Mouse (Mus musculus) Patski (cell line): ENCODE data around the gene Plcb1. TPM values are rescaled to one million over a fixed set of nuclear protein-coding genes. Genes with fewer than 3 reads are reported as not detected.
"Not testable (repeated sequence)": the region's sequence is repeated elsewhere in the genome, so short reads cannot be mapped to it uniquely, and the experiment has no call there.

ENCODE experiments used
- ATAC-seq: fragments of 100-300 bp; one replicate; pipeline ENCODE4 v1.8.0; 2021
- CTCF ChIA-PET: fragments of 350-600 bp; sonication (Branson Sonifier 250); formaldehyde crosslinking; loops from one replicate; lab custom pipeline; 2022; ENCODE audit warnings: inconsistent platforms; lab: Charles Lee
- POLR2A ChIA-PET: fragments of 350-600 bp; sonication (Branson Sonifier 250); formaldehyde crosslinking; loops from one replicate; lab custom pipeline; 2022; ENCODE audit warnings: antibody characterized with exemption, inconsistent platforms; lab: Charles Lee
- DNase-seq: peaks from one replicate; pipeline ENCODE4 v3.0.0-alpha.2; 2011; ENCODE audit warnings: low read depth, low spot score
- H3K27me3 ChIP-seq: fragments of 371-371 bp; one replicate; pipeline ENCODE4 v1.5.1; 2021
- CTCF ChIP-seq: fragments of 100-300 bp; IDR thresholded peaks from one replicate; pipeline ENCODE4 v1.5.1; 2021
- in situ Hi-C: fragments of 300-500 bp; cut with MboI; formaldehyde crosslinking; loops from 3 replicates; pipeline ENCODE4 v1.11.1; 2018; ENCODE audit warnings: low pct_unique_long_range_greater_than_20kb, mixed read lengths
- polyA plus RNA-seq: library from polyadenylated mRNA; unstranded; gene quantifications from one replicate; pipeline ENCODE4 v1.2.3, GENCODE M21; 2021

Gene Plcb1
- polyA plus RNA-seq, 1 experiment from 2014 or later: 0.09 TPM

DNA sequence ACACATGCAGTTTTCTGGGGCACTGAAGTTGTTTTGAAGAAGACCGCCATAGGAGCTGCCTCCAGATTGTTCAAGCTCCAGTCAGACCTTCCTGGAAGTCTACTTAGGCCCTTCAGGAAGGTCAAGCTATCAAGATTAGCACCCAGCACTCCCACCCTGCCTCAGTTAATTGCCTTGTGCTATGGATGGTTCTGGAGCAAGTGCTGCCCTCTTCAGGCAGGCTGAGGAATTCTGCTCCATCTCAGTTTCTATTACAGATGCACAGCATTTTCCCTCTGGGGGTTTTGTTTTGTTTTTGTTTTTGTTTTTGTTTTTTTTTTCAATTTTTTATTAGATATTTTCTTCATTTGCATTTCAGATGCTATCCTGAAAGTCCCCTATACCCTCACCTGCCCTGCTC lies 221.3 kb downstream of the Plcb1 start:
- peak; percentile 67 for TF ChIP-seq CTCF
- H3K27me3 ChIP-seq: no peaks in the 10 kb centered on the region
- ATAC-seq: no peak
- ChIA-PET POLR2A (no interaction called here), CTCF (interaction anchor here (0.9 kb wide), 1 partner anchor 14 kb away, joined by 3 read pairs; no protein-coding TSS in a partner anchor)
- in situ Hi-C loops: no loop called here
- no peak for DNase-seq

DNA sequence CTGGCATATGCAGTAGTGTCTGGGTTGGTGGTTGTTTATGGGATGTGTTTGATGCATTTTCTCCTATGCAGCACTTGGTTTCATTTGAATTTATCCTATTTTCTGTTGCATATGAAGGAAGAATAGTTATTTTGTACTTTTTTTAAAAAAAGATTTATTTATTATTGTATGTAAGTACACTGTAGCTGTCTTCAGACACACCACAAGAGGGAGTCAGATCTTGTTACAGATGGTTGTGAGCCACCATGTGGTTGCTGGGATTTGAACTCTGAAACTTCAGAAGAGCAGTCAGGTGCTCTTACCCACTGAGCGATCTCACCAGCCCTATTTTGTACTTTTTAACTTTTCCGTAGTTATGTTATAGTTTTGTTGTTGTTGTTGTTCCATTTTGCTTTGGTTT lies 222.0 kb downstream of the Plcb1 start:
- POLR2A ChIA-PET, in situ Hi-C loops, ATAC-seq, DNase-seq, H3K27me3 ChIP-seq: not testable (repeated sequence)
- TF ChIP-seq CTCF: peak; percentile 29
- CTCF ChIA-PET: interaction anchor here (0.9 kb wide), 1 partner anchor 13 kb away, joined by 3 read pairs; no protein-coding TSS in a partner anchor

DNA sequence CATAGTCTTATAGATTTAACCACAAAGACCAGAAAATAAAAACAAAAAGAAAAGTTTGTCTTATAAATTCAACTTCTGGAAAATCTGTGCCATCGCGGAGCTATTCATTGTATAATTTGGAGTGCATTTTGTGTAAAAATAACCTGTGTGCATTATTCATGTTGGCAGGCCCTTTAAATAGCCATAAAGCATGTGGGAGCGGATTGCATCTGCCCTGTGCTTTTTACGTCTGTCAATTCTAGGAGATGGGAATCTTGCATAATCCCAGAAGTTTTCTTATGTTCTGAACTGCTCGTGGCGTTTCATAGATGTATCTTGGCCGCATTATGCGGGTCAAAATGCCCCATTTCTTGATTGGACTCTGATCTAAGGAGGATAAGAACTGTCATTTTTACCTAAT lies 224.5 kb downstream of the Plcb1 start:
- peaks cover 9% of the 10 kb centered on the region for H3K27me3 ChIP-seq
- no peak for ATAC-seq
- in situ Hi-C loops: no loop called here
- DNase-seq: no peak
- CTCF ChIA-PET: no interaction called here
- POLR2A ChIA-PET: no interaction called here
- TF ChIP-seq CTCF: no peak

DNA sequence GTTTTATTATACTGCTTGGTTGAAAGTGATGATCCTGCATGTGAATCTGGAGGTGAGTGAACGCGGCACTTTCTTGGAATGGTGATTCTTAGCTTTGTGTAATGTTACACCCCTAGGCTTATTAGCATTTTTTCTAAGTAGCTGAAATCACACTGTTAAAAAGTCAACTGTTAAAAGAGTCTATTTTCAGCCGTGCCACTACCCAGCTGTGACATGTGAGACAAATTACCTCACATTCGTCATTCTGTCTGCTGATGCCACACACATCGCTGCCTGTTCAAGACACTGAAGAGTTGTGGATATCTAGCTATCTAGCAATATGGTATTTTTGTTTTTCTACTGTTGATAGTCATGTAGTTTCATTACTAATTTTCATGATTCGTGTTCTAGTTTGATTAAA lies 229.6 kb downstream of the Plcb1 start:
- ChIA-PET POLR2A (no interaction called here), CTCF (no interaction called here)
- H3K27me3 ChIP-seq: peaks cover 9% of the 10 kb centered on the region
- TF ChIP-seq CTCF: no peak
- ATAC-seq (no peak), DNase-seq (no peak)
- in situ Hi-C loops: no loop called here

DNA sequence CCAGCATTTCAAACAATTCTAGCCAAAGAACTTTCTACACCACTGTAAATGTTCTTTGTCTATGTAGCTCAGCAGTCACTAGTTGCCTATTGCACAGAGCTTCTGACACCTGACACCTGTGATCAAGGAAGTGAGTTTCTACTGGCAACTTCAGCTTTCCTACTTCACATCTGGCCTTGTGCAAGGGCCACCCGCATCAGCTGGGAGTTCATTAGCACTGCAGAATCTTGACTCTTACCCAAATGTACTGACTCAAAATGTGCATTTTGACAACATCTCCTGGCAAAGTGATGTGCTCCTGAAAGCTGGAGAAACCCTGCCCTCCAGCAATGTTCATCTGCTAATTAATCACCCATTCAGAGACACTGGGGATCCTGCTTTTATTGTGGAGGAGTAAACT lies 232.4 kb downstream of the Plcb1 start:
- H3K27me3 ChIP-seq: peaks cover 2% of the 10 kb centered on the region
- CTCF ChIA-PET: interaction anchor here (1.9 kb wide), 1 partner anchor 29 kb away, joined by 5 read pairs; no protein-coding TSS in a partner anchor
- POLR2A ChIA-PET: no interaction called here
- ATAC-seq (no peak), DNase-seq (no peak)
- no peak for TF ChIP-seq CTCF
- in situ Hi-C loops: no loop called here

DNA sequence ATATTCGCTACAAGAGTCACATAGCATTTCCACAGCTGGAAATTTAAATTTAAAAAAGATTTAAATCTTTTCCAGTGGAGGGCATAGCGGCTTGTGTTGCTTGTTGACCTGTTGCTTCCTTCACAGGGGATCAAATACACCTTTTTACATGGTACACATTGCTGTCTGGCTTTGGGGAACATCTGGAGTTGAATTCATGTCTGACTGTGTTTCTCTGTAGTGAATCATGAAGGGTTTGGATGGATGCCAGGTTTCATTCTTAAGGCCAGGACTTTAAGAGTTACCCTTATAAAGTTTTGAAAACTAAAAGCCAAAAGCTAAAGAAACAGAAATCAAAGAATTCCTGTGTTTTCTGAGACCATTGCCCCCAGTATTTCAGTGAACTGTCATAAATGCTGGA lies 232.8 kb downstream of the Plcb1 start:
- ATAC-seq (no peak), DNase-seq (no peak)
- no peaks in the 10 kb centered on the region for H3K27me3 ChIP-seq
- in situ Hi-C loops: no loop called here
- ChIA-PET CTCF (interaction anchor here (1.9 kb wide), 1 partner anchor 28 kb away, joined by 5 read pairs; no protein-coding TSS in a partner anchor), POLR2A (no interaction called here)
- TF ChIP-seq CTCF: no peak

DNA sequence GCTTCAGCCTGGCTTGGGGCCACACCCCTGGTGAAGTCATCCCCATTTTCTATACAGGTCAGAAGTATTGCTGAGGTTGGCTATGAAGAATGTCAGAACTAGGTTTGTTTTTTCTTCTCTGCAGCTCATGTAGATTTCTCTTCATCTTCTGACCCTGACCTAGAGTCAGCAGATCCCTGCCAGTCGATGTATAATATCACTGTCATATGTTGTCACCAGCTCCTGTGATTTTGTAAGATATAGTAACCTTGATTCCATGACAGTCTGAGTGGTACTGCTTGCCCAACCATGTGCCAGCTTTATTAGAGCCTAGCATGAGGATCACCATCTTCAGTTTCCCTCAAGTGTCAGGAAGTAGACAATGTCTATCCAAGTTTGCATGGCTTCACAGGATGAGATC lies 233.7 kb downstream of the Plcb1 start:
- no peaks in the 10 kb centered on the region for H3K27me3 ChIP-seq
- TF ChIP-seq CTCF: no peak
- ChIA-PET POLR2A (no interaction called here), CTCF (no interaction called here)
- no peak for DNase-seq
- in situ Hi-C loops: no loop called here
- ATAC-seq: no peak

DNA sequence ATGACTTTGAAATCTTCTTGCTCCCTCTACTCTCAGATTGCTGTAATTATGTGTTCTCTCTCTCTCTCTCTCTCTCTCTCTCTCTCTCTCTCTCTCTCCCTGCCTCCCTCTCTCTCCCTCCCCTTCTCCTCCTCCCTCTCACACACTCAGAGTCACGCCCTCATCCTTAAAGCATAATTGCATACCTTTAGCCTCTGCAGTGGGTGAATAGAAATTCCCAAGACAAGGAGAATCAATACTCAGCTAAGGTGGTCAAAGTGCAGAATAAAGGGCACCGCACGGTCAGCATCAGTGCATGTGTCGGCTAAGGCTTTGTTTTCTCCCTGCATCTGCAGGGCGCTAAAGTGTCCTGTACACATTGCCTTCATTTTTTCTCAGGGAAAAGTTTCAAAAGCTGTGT lies 243.4 kb downstream of the Plcb1 start:
- ChIA-PET POLR2A (no interaction called here), CTCF (no interaction called here)
- no peak for DNase-seq
- in situ Hi-C loops: no loop called here
- no peak for ATAC-seq
- H3K27me3 ChIP-seq: no peaks in the 10 kb centered on the region
- no peak for TF ChIP-seq CTCF

DNA sequence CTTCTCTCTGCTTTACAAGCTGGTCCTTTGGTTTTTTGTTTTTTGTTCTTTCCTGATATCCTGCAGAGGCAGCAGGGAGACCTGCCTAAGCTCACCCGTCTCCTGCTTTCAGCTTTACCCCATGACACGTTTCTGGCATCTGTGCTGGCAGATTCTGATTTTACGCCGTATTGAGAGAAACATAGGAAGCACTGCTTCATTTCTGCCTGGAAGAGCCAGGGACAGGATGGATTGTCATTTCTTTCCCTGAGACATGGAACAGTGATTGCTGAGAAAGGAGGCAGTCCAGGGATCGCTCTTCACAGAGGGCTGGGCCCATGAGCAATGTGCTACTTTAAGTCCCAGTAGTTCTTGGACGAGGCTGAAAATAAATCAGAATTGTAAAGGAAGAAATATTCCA lies 243.8 kb downstream of the Plcb1 start:
- DNase-seq (no peak), ATAC-seq (no peak)
- H3K27me3 ChIP-seq: no peaks in the 10 kb centered on the region
- CTCF ChIA-PET: no interaction called here
- no peak for TF ChIP-seq CTCF
- POLR2A ChIA-PET: no interaction called here
- in situ Hi-C loops: no loop called here

DNA sequence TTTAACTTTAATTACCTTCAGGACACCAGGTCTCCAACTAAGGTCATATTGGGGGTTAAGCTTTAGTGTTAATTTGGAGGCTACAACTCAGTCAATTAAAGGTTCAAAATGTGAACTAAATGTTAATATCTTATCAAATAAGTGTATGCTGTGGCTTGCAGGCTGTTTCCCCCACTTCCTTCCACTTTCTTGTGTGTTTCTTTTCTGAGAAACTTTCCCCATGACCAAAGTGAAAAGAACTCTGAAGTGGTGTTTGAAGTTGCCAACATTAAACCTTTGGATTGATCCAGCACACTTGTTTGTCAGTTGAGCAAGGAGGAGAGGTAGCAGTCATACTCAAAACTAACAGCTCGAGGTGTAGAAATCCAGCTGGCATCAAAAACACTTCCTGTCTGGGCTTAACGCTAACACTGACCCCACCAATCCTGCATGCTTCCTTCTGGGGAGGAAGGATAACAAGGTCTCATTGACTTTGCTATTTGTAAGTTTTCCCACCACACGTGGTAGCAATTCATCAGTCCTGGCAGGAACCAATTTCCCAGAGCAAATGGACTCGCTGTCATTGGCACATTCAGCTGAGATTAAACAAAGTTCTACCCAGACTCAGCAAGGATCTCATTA lies 249.9 kb downstream of the Plcb1 start:
- peaks cover 12% of the 10 kb centered on the region for H3K27me3 ChIP-seq
- TF ChIP-seq CTCF: no peak
- ChIA-PET POLR2A (no interaction called here), CTCF (no interaction called here)
- in situ Hi-C loops: no loop called here
- ATAC-seq: no peak
- DNase-seq: no peak

DNA sequence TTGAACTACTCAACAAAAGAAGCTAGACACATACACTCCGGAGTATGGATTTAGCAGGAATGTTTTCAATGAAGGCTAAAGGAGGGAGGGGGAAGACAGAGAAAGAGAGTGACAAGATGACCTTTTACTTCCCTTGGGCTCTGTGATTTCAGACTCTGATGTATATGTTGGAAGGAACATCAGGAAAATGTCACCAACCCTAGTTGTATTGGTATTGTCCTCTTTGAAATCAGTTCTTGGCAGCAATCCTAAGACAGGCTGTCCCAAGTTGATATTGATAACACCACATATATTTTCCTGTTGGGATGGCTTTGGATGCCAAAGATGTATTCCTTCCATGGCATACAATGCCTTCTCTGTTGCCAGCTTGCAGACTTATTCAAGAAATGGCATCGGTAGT lies 262.9 kb downstream of the Plcb1 start:
- TF ChIP-seq CTCF: no peak
- POLR2A ChIA-PET: no interaction called here
- CTCF ChIA-PET: no interaction called here
- DNase-seq: no peak
- in situ Hi-C loops: no loop called here
- H3K27me3 ChIP-seq: no peaks in the 10 kb centered on the region
- no peak for ATAC-seq

DNA sequence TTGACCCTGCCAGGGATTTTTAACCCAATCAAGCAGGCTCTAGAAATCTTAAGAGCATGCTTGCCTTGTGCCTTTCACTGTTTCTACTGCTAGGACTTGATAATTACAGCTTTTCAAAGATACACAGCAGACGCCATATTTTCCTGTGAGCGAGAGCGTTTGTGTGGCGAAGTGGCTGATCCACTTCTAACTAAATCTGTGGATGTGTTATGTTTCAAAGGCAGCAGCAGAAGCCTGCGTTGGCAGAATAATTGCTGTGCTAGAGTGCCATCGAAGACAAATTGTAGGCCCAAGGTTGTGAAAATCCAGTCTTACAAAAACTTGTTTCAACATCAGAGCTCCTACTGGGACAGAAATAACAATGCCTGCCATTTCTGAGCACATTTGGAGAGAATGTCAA lies 263.4 kb downstream of the Plcb1 start:
- H3K27me3 ChIP-seq: no peaks in the 10 kb centered on the region
- POLR2A ChIA-PET: no interaction called here
- DNase-seq (no peak), ATAC-seq (no peak)
- in situ Hi-C loops: no loop called here
- CTCF ChIA-PET: no interaction called here
- no peak for TF ChIP-seq CTCF
